Mouse (Mus musculus): ENCODE results near the gene Dhtkd1.

DNA sequence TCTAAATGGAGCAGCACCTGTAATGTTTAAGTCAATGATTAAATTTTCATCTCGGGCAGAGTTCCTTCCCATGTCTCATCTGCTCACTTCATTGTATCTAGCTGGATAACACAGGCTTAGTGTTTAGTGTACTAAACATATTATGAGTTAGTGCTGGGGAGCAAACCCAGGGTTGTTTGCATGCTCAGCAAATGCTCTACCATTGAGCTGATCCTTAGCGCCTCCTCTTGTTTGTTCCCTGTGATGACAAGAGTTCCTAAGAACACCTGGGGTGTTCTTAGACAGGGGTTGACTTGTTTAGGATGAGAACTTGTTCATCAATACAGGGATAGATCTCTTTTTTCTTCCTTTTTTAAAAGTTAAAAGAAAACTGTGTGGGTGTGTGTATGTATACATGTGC is 6.4 kb upstream of the Dhtkd1 start:
- no peak for TF ChIP-seq POLR2A (IDR thresholded peaks at IDR 0.05; ENCODE audit: borderline replicate concordance, extremely low read depth, low read depth, low read length)
- TF ChIP-seq CTCF (IDR thresholded peaks at IDR 0.05; ENCODE audit: insufficient read depth, low read length) = no peak
